Mouse (Mus musculus): ENCODE measurements around the gene Fig4.

- no peak for TF ChIP-seq CEBPB (IDR thresholded peaks at IDR 0.05; ENCODE audit: insufficient read depth, poor library complexity, severe bottlenecking)
- no peak for TF ChIP-seq POLR2A (IDR thresholded peaks at IDR 0.05; ENCODE audit: insufficient read length, low read depth)
- TF ChIP-seq REST (IDR thresholded peaks at IDR 0.05; ENCODE audit: insufficient read depth, insufficient read length): no peak
- TF ChIP-seq USF1 (IDR thresholded peaks at IDR 0.05; ENCODE audit: low read depth): no peak
Measured at GRCm38 (mm10) chr10:41341346-41341745, 38.3 kb upstream of the Fig4 start.

All from myocyte (in vitro differentiated cells).